Mouse (Mus musculus) erythroblast, adult 5-6 weeks (primary cell): ENCODE measurements around the gene Cmas. TPM values are rescaled to one million over a fixed set of nuclear protein-coding genes. Genes with fewer than 3 reads are reported as not detected.

Experiments used
- ATAC-seq: replicated peaks from 2 replicates; pipeline ENCODE4 v1.8.0; 2016; ENCODE audit warnings: moderate number of reproducible peaks, mild to moderate bottlenecking, moderate TSS enrichment, inconsistent platforms; ENCODE audit not compliant: poor library complexity, low FRiP score, severe bottlenecking
- total RNA-seq, 2 experiments: library from RNA; stranded (forward) in 1 of 2; stranded (reverse) in 1 of 2; fragments of 150-400 nt in 1 of 2; fragments of 200-764, 138-1000 nt in 1 of 2; gene quantifications; 2 replicates each; pipeline versions ENCODE4 v1.2.3 to v1.2.4; 2015 to 2017; ENCODE audit warnings: low replicate concordance in 2 of 2

The Cmas gene
- total RNA-seq, 2 experiments from 2014 or later: 701 to 721 TPM

- no peak for ATAC-seq
Observed at GRCm38 (mm10) chr6:142815513-142815912, 59.0 kb downstream of the Cmas start.

- ATAC-seq: 0 out of 2 replicates have a peak, but pooled peaks have one; percentile 12
Observed at GRCm38 (mm10) chr6:142818306-142818705, 61.8 kb downstream of the Cmas start.

- ATAC-seq: no peak
Observed at GRCm38 (mm10) chr6:142823008-142823787, 66.7 kb downstream of the Cmas start.

Other genes with a start within 250 kb of the Cmas start
- 6.3 and 12.3 TPM in 2 replicates for gene Ldhb, start 248.7 kb upstream of the Cmas start, total RNA-seq (2015; ENCODE audit: low replicate concordance)
- gene Ldhb, start 248.7 kb upstream of the Cmas start, total RNA-seq (2017; ENCODE audit: low replicate concordance): 6.0 and 11.8 TPM in 2 replicates
- not detected in 2 replicates for gene Kcnj8, start 185.1 kb upstream of the Cmas start, total RNA-seq (2015; ENCODE audit: low replicate concordance)
- not detected in 2 replicates for gene Kcnj8, start 185.1 kb upstream of the Cmas start, total RNA-seq (2017; ENCODE audit: low replicate concordance)
- gene Abcc9, start 54.4 kb upstream of the Cmas start, total RNA-seq (2015; ENCODE audit: low replicate concordance): not detected in 2 replicates
- 0.17 TPM in 1 of 2 replicates, not detected in the other for gene Abcc9, start 54.4 kb upstream of the Cmas start, total RNA-seq (2017; ENCODE audit: low replicate concordance)
- not detected in 2 replicates for gene Sult6b2, start 47.8 kb downstream of the Cmas start, total RNA-seq (2015; ENCODE audit: low replicate concordance)
- 0.42 TPM in 1 of 2 replicates, not detected in the other for gene Sult6b2, start 47.8 kb downstream of the Cmas start, total RNA-seq (2017; ENCODE audit: low replicate concordance)
- gene St8sia1, start 207.8 kb downstream of the Cmas start, total RNA-seq (2015; ENCODE audit: low replicate concordance): not detected in 2 replicates
- gene St8sia1, start 207.8 kb downstream of the Cmas start, total RNA-seq (2017; ENCODE audit: low replicate concordance): not detected in 2 replicates